Mouse (Mus musculus) embryonic facial prominence, embryonic 11.5 days (tissue): ENCODE results near the gene Tas1r3. TPM values are rescaled to one million over a fixed set of nuclear protein-coding genes. Genes with fewer than 3 reads are reported as not detected.

ENCODE experiments used
- ATAC-seq: fragments of 200-750 bp; cut with Nextera tagmentation; replicated peaks from 2 replicates; pipeline ENCODE4 v1.8.0; 2017; ENCODE audit warnings: low read depth; ENCODE audit not compliant: insufficient number of reproducible peaks, low FRiP score, low TSS enrichment
- DNase-seq: peaks from one replicate; pipeline ENCODE4 v3.0.0-alpha.2; 2015; ENCODE audit warnings: low spot score
- H3K27ac ChIP-seq: fragments of 300-500 bp; sonication (generic); replicated peaks from 2 replicates; pipeline ENCODE4 v1.5.1; 2014; ENCODE audit warnings: mild to moderate bottlenecking, low read depth, low read length, control low read depth
- H3K27me3 ChIP-seq: fragments of 300-500 bp; sonication (generic); 2 replicates; pipeline ENCODE4 v1.6.1; 2014; ENCODE audit warnings: mild to moderate bottlenecking, low read length, moderate library complexity, mixed read lengths; ENCODE audit not compliant: control insufficient read depth, insufficient read depth
- H3K36me3 ChIP-seq: fragments of 300-500 bp; sonication (generic); replicated peaks from 2 replicates; pipeline ENCODE4 v1.6.1; 2014; ENCODE audit warnings: low read depth, mild to moderate bottlenecking, low read length, moderate library complexity, mixed read lengths; ENCODE audit not compliant: control insufficient read depth, insufficient read depth
- H3K4me1 ChIP-seq: fragments of 300-500 bp; sonication (generic); 2 replicates; pipeline ENCODE4 v1.6.1; 2014; ENCODE audit warnings: low read length, mixed read lengths; ENCODE audit not compliant: control insufficient read depth, insufficient read depth
- H3K4me2 ChIP-seq: fragments of 300-500 bp; sonication (generic); 2 replicates; pipeline ENCODE4 v1.6.1; 2014; ENCODE audit warnings: low read depth, mild to moderate bottlenecking, control low read depth, low read length, moderate library complexity
- H3K4me3 ChIP-seq: fragments of 300-500 bp; sonication (generic); 2 replicates; pipeline ENCODE4 v1.5.1; 2014; ENCODE audit warnings: low read depth, low read length, control low read depth
- H3K9ac ChIP-seq: fragments of 300-500 bp; sonication (generic); replicated peaks from 2 replicates; pipeline ENCODE4 v1.6.1; 2014; ENCODE audit warnings: mild to moderate bottlenecking, control low read depth, low read length
- H3K9me3 ChIP-seq: fragments of 300-500 bp; sonication (generic); replicated peaks from 2 replicates; pipeline ENCODE4 v1.6.1; 2016; ENCODE audit warnings: mild to moderate bottlenecking, low read length, inconsistent platforms, mixed read lengths; ENCODE audit not compliant: control insufficient read depth
- WGBS: fragments of 180-500 bp; shearing (Covaris S2); extraction: QIAGEN DNeasy Blood & Tissue Kit; methylation state at CpG from one replicate; pipeline ENCODE4 v1.1.7; 2014; 5-methylcytosine and 5-hydroxymethylcytosine counted together
- polyA plus RNA-seq: library from polyadenylated mRNA; unstranded; fragments of >200 nt; fragmentation: Nextera tagmentation; extraction: Ambion mirVana; gene quantifications from 2 replicates; pipeline ENCODE4 v1.2.1, GENCODE M21; 2014

Tas1r3 gene
- 0.15 and 0.27 TPM in 2 replicates for polyA plus RNA-seq

- Histone ChIP-seq H3K27me3 (no peaks in the 10 kb centered on the region), H3K36me3 (no peaks in the 10 kb centered on the region), H3K4me2 (no peak within 1 kb of the TSS), H3K27ac (no peak within 1 kb of the TSS), H3K4me1 (no peaks in the 10 kb centered on the region), H3K9me3 (no peaks in the 10 kb centered on the region), H3K4me3 (no peak within 1 kb of the TSS), H3K9ac (no peak within 1 kb of the TSS)
- ATAC-seq (no peak), DNase-seq (no peak)
- 78% methylated on average over 5 of the region's 5 CpGs for WGBS
Measured at GRCm38 (mm10) chr4:155863001-155863400, at the start of gene Tas1r3. TSS of gene Tas1r3 (minus strand) at chr4:155863362.

DNA sequence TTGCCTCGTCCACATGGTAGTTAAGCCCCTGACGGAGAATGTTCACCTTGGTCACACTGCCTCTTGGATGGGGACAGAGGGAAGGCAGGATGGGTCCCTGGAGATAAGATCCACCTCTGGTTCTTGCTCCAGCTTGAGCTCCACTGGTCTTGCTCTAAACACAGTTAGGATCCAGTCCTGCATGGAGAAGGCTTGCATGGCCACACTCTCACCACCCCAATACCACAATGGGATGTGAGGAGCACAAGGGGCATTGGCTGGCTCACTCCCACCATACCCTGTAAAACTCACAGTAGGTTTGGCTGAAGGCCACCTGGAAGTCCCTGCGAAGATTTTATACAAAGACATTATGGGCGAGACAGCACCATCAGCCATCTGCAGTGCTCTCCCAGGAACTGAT is 45.6 kb upstream of the Tas1r3 start:
- H3K4me1 ChIP-seq, result no peaks in the 10 kb centered on the region
- no peak overlapping the region for H3K27ac ChIP-seq
- no peaks in the 10 kb centered on the region for H3K36me3 ChIP-seq
- no peak overlapping the region for H3K4me2 ChIP-seq
- DNase-seq (no peak), ATAC-seq (no peak)
- WGBS, result 84% methylated on average over 4 of the region's 4 CpGs
- H3K27me3 ChIP-seq, result no peaks in the 10 kb centered on the region
- H3K9me3 ChIP-seq, result no peaks in the 10 kb centered on the region
- H3K9ac ChIP-seq, result no peak overlapping the region
- no peak overlapping the region for H3K4me3 ChIP-seq

- Histone ChIP-seq H3K36me3 (peaks cover 3% of the 10 kb centered on the region; the same call in 1 of the 2 replicates), H3K4me2 (no peak overlapping the region), H3K9ac (no peak overlapping the region), H3K27me3 (no peaks in the 10 kb centered on the region), H3K4me3 (no peak overlapping the region), H3K9me3 (no peaks in the 10 kb centered on the region), H3K27ac (no peak overlapping the region), H3K4me1 (no peaks in the 10 kb centered on the region)
- no peak for DNase-seq
- WGBS, result 79% methylated on average over 7 of the region's 7 CpGs
- peak; percentile 50; the same call in 1 of the 2 replicates for ATAC-seq
Measured at GRCm38 (mm10) chr4:155908281-155908680, 45.1 kb upstream of the Tas1r3 start.

DNA sequence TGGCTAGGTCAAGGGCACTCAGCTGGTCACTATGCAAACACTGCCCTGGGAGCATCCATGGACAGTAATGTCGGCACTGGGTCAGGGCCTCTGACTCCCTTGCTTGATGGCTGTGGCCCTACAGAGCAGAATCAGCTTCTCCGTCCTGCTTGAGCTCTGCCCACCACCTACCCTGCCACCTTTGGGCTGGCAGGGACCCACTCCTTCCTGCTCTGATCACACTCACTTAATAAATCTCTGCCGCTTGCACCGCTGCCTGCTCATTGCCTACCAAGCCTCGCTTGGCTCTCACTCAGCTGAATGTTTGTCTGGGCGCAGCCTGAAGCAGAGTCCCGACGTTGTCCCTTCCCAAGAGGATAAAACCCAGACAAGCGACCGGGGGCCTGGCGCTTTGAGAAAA is 43.8 kb upstream of the Tas1r3 start:
- peaks cover 3% of the 10 kb centered on the region; the same call in 1 of the 2 replicates for H3K36me3 ChIP-seq
- DNase-seq, result no peak
- no peak overlapping the region for H3K4me3 ChIP-seq
- H3K27me3 ChIP-seq, result no peaks in the 10 kb centered on the region
- H3K9ac ChIP-seq, result no peak overlapping the region
- WGBS, result 80% methylated on average over 11 of the region's 11 CpGs
- H3K4me1 ChIP-seq, result no peaks in the 10 kb centered on the region
- ATAC-seq, result no peak
- no peak overlapping the region for H3K4me2 ChIP-seq
- no peaks in the 10 kb centered on the region for H3K9me3 ChIP-seq
- H3K27ac ChIP-seq, result no peak overlapping the region

DNA sequence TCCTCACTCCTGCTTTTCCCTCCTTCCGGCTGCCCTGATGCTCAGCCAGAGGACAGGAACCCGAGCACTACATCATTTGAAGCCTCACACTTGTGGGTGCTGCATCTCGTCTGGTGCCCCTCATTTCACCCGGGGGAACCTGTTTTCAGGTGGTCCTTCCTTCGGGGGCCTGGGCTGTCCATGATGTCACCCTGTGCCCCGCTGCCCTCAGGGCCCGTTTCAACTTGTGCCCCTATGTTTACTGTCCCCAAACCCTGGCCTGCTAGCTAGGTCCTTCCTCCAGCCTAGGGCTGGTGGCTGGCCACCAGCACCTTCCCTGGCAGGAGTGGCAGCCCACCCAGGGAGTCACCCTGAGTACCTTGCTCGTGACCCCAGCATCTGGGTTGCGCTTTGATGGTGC is 43.0 kb upstream of the Tas1r3 start:
- H3K27me3 ChIP-seq, result no peaks in the 10 kb centered on the region
- 78% methylated on average over 9 of the region's 9 CpGs for WGBS
- H3K9ac ChIP-seq, result no peak overlapping the region
- no peaks in the 10 kb centered on the region for H3K9me3 ChIP-seq
- no peak overlapping the region for H3K4me2 ChIP-seq
- no peaks in the 10 kb centered on the region for H3K4me1 ChIP-seq
- no peak overlapping the region for H3K4me3 ChIP-seq
- peaks cover 5% of the 10 kb centered on the region; the same call in 1 of the 2 replicates for H3K36me3 ChIP-seq
- no peak overlapping the region for H3K27ac ChIP-seq
- DNase-seq, result no peak
- no peak for ATAC-seq

DNA sequence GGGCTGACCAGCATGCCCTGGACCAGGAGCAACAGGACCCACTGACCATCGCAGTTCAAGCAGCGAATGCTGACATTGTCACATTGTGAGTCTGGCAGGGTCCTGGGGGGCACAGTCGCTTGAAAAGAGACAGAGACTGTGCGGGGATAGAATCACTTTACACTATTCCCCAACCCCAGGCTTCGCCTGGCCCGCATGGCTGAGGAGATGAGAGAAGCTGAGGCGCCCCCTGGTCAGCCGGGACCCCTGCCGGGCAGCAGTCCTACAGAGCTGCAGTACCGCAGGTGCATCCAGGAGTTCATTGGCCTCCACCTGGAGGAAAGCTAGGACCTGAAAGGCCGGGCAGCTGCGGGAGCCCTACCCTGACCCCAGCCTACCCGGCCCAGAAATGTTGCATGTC is 42.5 kb upstream of the Tas1r3 start:
- H3K27me3 ChIP-seq, result no peaks in the 10 kb centered on the region
- no peak overlapping the region for H3K4me3 ChIP-seq
- ATAC-seq (no peak), DNase-seq (no peak)
- no peak overlapping the region for H3K27ac ChIP-seq
- H3K9ac ChIP-seq, result no peak overlapping the region
- no peak overlapping the region for H3K4me2 ChIP-seq
- H3K4me1 ChIP-seq, result no peaks in the 10 kb centered on the region
- H3K36me3 ChIP-seq, result peaks cover 6% of the 10 kb centered on the region; the same call in 1 of the 2 replicates
- H3K9me3 ChIP-seq, result no peaks in the 10 kb centered on the region
- WGBS, result 85% methylated on average over 13 of the region's 13 CpGs

DNA sequence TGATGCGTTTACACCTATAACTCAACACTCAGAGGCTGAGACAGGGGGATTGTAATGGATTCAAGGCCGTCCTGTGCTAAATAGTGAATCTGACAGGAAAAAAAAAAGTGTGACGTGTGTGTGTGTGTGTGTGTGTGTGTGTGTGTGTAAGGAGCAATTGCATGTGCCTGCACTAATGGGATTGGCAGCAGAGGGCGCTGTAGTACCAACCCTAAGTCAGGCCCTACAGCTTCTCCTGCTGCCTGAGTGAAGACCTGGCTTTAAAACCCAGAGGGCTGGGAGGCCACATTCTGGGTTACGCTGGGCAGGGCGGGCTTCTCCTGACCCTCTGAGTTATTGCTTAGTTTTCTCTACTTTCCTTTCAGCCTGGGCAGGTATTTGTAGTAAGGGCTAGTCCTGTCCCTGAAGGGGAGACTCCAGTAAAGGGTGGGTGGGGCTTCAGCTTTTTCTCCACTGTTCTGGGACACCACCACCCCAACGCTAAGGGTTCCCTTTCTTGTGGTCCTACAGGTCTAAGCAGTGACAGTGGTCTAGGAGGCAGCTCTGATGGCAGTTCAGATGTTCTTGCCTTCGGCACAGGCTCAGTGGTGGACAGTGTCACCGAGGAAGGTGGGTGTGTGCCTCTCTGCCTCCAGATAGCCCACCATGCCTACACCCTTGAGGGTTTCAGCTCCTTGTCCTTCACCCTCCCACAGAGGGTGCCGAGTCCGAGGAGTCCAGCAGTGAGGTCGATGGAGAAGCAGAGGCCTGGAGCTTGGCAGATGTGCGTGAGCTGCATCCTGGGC is 41.3 kb upstream of the Tas1r3 start:
- H3K36me3 ChIP-seq, result peaks cover 6% of the 10 kb centered on the region; the same call in 1 of the 2 replicates
- no peak overlapping the region for H3K9ac ChIP-seq
- no peaks in the 10 kb centered on the region for H3K9me3 ChIP-seq
- H3K27ac ChIP-seq, result no peak overlapping the region
- no peaks in the 10 kb centered on the region for H3K27me3 ChIP-seq
- no peak overlapping the region for H3K4me2 ChIP-seq
- no peak overlapping the region for H3K4me3 ChIP-seq
- WGBS, result 93% methylated on average over 13 of the region's 13 CpGs
- DNase-seq, result peak; percentile 14
- no peaks in the 10 kb centered on the region for H3K4me1 ChIP-seq
- ATAC-seq, result 0 out of 2 replicates have a peak, but pooled peaks have one; percentile 12

DNA sequence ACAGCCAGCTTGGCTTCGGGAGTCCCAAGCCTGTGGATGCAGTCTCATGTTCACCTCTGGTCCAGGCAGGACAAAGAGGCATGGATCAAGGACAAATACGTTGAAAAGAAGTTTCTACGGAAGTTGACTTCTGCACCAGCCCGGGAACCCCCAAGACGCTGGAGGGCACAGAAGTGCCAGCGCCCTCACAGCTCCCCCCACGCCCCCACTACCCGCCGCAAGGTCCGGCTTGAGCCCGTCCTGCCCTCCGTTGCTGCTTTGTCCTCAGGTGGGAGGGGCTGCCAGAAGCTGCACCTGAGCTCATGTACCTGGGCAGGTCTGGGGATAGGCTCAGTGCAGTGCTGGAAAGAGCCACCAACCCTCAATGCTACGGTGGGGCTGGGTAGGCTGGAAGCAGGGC is 40.1 kb upstream of the Tas1r3 start:
- H3K27ac ChIP-seq, result no peak overlapping the region
- H3K27me3 ChIP-seq, result no peaks in the 10 kb centered on the region
- ATAC-seq (no peak), DNase-seq (no peak)
- 89% methylated on average over 13 of the region's 13 CpGs for WGBS
- no peak overlapping the region for H3K9ac ChIP-seq
- no peak overlapping the region for H3K4me2 ChIP-seq
- no peaks in the 10 kb centered on the region for H3K4me1 ChIP-seq
- H3K4me3 ChIP-seq, result no peak overlapping the region
- H3K36me3 ChIP-seq, result peaks cover 8% of the 10 kb centered on the region
- H3K9me3 ChIP-seq, result no peaks in the 10 kb centered on the region
